Mouse (Mus musculus): Measurements from ENCODE around the gene Raet1e. TPM values are rescaled to one million over a fixed set of nuclear protein-coding genes. Genes with fewer than 3 reads are reported as not detected.
A peak's percentile ranks its signal among the peaks of the same experiment; 100 is the strongest.
"Not testable (repeated sequence)": the region's sequence is repeated elsewhere in the genome, so short reads cannot be mapped to it uniquely, and the experiment has no call there.

Raet1e gene
- polyA plus RNA-seq, 1 experiment from 2014 or later: 2.5 TPM

DNA sequence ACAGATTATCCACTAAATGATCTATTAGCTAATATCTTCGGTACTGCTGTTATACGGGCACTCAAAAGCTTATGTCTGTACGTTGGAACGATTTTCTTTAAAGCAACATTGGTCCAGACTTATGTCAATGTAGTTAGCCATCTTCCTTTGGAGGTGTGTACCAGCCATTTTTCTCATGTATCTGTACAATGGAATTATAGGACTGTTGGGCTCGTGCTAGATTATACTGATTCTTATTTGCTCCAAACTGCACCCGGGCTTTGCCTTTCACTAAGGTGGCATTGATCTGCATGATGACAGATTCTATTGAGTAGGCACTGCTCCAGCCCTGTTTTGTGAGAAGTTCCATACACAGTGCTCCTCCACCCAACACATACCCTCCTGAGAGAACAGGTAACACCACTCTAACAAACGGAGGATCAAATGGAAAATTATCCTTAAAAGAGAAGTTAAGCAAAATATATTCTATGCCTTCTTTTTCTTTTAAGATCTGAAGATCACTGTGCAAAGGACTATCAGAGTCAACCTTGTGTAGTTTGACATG is 5.2 kb upstream of the Raet1e start:
- WGBS: 3% methylated on average over 7 of the region's 7 CpGs
- not testable (repeated sequence) for H3K9me3 ChIP-seq (replicated peaks); H3K9ac ChIP-seq; H3K27ac ChIP-seq; H3K4me3 ChIP-seq; ATAC-seq; H3K4me2 ChIP-seq; H3K36me3 ChIP-seq (ENCODE audit: poor library complexity, severe bottlenecking)
- peaks cover 29% of the 10 kb centered on the region for H3K4me1 ChIP-seq
- H3K27me3 ChIP-seq: peaks cover 82% of the 10 kb centered on the region

- Histone ChIP-seq H3K9ac (peak overlapping the region; percentile 43; the same call in 1 of the 2 replicates), H3K4me2 (peak overlapping the region; percentile 57), H3K4me1 (peaks cover 29% of the 10 kb centered on the region), H3K4me3 (peak overlapping the region; percentile 35), H3K27me3 (peaks cover 88% of the 10 kb centered on the region)
- not testable (repeated sequence) for H3K36me3 ChIP-seq (ENCODE audit: poor library complexity, severe bottlenecking); ATAC-seq; H3K9me3 ChIP-seq (replicated peaks); H3K27ac ChIP-seq
- WGBS: under 1% methylated on average over 38 of the region's 38 CpGs
Observed at GRCm38 (mm10) chr10:22154127-22154526, 4.2 kb upstream of the Raet1e start.

DNA sequence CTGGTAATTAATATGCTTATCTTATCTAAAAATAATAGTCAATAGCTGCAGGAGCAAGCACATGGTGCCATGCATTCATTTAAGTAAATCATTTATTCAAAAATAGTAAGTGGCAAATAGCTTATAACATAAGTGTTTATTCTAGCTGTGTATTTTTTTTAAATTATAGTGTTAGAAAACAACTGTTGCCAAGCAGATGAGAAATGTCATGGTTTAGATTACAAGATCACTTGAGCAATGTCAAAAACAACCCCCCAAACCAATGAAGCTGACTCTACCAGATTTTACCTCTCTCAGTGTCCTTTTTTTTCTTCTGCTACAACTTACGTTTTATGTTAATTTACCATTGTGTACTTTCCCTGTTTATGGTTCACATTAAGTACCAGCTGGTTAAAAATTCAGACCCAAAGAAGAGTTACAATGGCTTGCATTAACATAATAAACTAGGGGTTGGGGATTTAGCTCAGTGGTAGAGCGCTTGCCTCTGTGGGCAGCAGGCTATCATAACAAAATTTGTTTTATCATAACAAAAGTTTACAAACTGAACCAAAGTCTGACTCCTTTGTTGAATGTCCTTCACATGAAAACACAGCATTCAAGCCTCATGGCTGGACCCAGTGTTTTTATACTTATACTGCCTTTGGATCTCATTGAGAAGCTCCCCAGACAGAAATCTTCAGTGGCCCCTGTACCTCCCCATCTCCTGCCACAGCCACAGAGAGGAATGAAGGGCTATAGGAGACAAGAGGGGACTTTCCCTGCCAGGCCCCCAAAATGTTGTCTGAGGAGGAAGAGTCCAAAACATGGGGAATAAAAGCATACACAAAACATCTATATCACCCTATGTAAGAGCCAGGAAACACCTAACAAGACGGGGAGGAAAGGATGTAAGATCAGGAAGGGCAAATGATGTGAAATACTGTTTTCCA is 3.2 kb upstream of the Raet1e start:
- Histone ChIP-seq H3K4me3 (no peak overlapping the region), H3K9me3 (replicated peaks) (no peaks in the 10 kb centered on the region), H3K9ac (no peak overlapping the region), H3K4me1 (peaks cover 19% of the 10 kb centered on the region), H3K4me2 (no peak overlapping the region), H3K27ac (no peak overlapping the region), H3K27me3 (peaks cover 88% of the 10 kb centered on the region), H3K36me3 (ENCODE audit: poor library complexity, severe bottlenecking) (no peaks in the 10 kb centered on the region)
- WGBS: 4% methylated on average over 3 of the region's 3 CpGs
- ATAC-seq: no peak

DNA sequence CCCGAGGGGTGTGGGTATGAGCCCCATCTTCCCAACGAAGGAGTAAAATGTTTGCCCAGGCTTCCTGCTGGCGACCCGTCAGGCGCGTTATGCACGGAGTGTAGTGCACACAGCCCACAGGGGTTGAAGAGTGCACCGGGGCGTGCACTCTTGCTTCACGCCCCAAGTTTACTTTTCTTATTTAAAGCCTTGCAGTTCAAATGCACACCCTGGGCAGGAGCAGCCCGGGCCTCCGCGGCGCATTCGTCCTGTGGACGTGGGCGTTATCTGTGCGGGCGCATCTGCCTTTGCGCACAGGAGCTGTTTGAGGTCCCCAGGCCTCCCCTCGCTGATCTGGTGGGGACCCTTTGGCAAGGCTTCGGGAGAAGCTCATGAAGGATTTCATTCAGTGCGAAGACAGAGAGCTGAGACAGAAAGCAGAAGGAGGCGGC is 777 bp downstream of the Raet1e start:
- peaks cover 7% of the 10 kb centered on the region for H3K4me1 ChIP-seq
- H3K9ac ChIP-seq: no peak overlapping the region
- no peaks in the 10 kb centered on the region for H3K36me3 ChIP-seq (ENCODE audit: poor library complexity, severe bottlenecking)
- no peaks in the 10 kb centered on the region for H3K9me3 ChIP-seq (replicated peaks)
- H3K4me2 ChIP-seq: peak overlapping the region; percentile 57
- under 1% methylated on average over 24 of the region's 24 CpGs for WGBS
- no peak; the same call in 1 of the 2 replicates for ATAC-seq
- H3K27me3 ChIP-seq: peaks cover 77% of the 10 kb centered on the region
- no peak overlapping the region; the same call in 1 of the 2 replicates for H3K4me3 ChIP-seq
- H3K27ac ChIP-seq: no peak overlapping the region

DNA sequence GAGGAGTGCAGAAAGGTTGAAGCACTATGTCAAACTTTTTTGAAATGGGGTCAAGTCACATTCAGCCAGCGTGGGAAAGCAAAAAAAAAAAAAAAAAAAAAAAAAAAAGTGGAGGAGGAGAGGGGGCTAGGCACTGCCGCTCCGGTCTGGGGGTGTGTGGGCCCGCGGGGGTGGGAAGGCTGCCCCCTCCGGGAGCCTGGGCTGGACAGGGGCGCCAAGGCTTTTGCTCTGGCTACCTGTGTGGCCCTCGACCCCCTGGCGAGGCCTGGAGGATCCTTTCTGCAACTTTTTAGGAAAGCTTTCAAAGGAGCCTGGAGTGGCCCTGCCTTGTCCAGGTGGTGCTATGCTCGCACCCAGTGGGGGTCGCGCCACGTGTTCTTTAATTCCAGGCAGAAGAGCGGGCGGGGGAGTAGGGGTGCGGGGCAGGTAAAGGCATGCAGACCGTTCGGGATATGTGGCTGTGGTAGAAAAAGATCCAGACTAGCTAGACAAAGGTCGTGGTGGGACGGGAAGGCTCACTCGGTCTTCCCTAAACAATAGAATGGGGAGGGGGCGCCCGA is 1.3 kb downstream of the Raet1e start:
- Histone ChIP-seq H3K4me1 (peaks cover 7% of the 10 kb centered on the region), H3K27ac (no peak overlapping the region), H3K4me3 (no peak overlapping the region), H3K27me3 (peaks cover 75% of the 10 kb centered on the region), H3K4me2 (no peak overlapping the region), H3K36me3 (ENCODE audit: poor library complexity, severe bottlenecking) (no peaks in the 10 kb centered on the region), H3K9me3 (replicated peaks) (no peaks in the 10 kb centered on the region), H3K9ac (no peak overlapping the region)
- WGBS: 1% methylated on average over 23 of the region's 23 CpGs
- ATAC-seq: no peak

GRCm38 (mm10) chr10:22163279-22163678 is 4.9 kb downstream of the Raet1e start:
- not testable (repeated sequence) for H3K27ac ChIP-seq; H3K4me1 ChIP-seq; H3K36me3 ChIP-seq (ENCODE audit: poor library complexity, severe bottlenecking); H3K9ac ChIP-seq; H3K9me3 ChIP-seq (replicated peaks)
- WGBS: 8% methylated on average over 9 of the region's 9 CpGs
- Histone ChIP-seq H3K4me3 (0 out of 2 replicates have a peak overlapping the region, but pooled peaks have one; percentile 6), H3K4me2 (peak overlapping the region; percentile 43), H3K27me3 (peaks cover 41% of the 10 kb centered on the region)
- peak; percentile 62 for ATAC-seq

GRCm38 (mm10) chr10:22163705-22164583 is 5.6 kb downstream of the Raet1e start:
- not testable (repeated sequence) for H3K9me3 ChIP-seq (replicated peaks); H3K27ac ChIP-seq; H3K36me3 ChIP-seq (ENCODE audit: poor library complexity, severe bottlenecking); H3K9ac ChIP-seq; H3K4me1 ChIP-seq
- Histone ChIP-seq H3K4me2 (peak overlapping the region; percentile 43), H3K27me3 (peaks cover 34% of the 10 kb centered on the region), H3K4me3 (0 out of 2 replicates have a peak overlapping the region, but pooled peaks have one; percentile 6)
- WGBS: 35% methylated on average over 16 of the region's 16 CpGs
- ATAC-seq: peak; percentile 81

DNA sequence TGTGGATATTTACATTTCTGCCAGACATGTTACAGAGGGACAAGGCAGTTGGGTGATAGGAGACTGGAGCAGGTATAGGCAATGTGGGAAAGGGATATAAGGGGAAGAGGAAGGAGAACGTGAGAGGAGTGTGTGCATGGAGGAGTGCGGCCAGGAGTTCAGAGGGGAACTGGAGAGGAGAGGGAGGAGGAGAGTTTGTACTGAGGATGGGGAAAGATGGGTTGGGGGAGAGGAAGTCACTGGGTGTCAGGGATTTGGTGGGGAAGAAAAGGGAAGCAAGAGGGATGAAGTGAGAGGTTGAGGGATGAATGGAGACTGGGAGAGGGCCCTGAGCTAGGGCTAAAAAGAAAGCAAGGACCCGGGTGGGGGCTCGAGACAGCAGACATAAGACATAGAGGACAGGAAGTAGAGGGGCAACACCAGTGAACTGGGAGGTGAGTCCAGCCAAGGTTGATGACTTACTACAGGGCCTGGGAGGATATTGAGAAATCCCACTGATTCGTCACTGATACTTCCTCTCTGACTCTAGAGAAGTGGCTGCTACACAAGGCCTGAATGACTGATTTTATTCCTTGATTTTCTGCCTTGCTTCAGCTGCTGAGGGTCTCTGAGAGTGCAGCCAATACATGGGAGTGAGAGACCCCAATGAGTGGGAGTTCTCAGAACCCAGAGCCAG is 7.1 kb downstream of the Raet1e start:
- not testable (repeated sequence) for H3K9me3 ChIP-seq (replicated peaks); H3K36me3 ChIP-seq (ENCODE audit: poor library complexity, severe bottlenecking); H3K27ac ChIP-seq; H3K4me3 ChIP-seq; H3K4me1 ChIP-seq; H3K9ac ChIP-seq; ATAC-seq; H3K4me2 ChIP-seq
- H3K27me3 ChIP-seq: peaks cover 21% of the 10 kb centered on the region
- 73% methylated on average over 5 of the region's 5 CpGs for WGBS

DNA sequence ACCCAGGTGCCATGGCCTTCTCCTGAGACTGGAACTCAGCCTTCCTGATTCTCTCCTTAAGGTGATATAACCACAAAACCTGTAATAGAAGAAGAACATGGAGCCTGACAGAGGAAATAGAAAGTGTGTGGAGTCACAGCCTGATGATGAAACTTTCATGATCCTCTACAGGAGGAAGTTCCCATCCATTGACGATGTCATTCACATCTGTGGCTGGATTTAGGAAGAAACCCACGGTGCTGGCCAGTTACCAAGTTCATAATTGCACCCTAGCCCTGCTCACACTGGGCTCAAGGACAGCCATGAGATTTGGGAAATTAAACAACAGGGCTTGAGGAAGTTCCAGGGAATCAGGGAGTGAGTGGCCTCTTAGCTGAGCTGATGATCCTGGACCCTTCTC is 7.7 kb downstream of the Raet1e start:
- not testable (repeated sequence) for H3K27ac ChIP-seq; H3K36me3 ChIP-seq (ENCODE audit: poor library complexity, severe bottlenecking); ATAC-seq; H3K4me1 ChIP-seq; H3K9ac ChIP-seq; H3K9me3 ChIP-seq (replicated peaks); H3K4me2 ChIP-seq; H3K4me3 ChIP-seq
- H3K27me3 ChIP-seq: peaks cover 16% of the 10 kb centered on the region
- 79% methylated on average over 2 of the region's 2 CpGs for WGBS

- ATAC-seq; H3K27me3 ChIP-seq; H3K36me3 ChIP-seq (ENCODE audit: poor library complexity, severe bottlenecking); H3K9me3 ChIP-seq (replicated peaks); H3K4me1 ChIP-seq; H3K4me2 ChIP-seq; H3K4me3 ChIP-seq; H3K27ac ChIP-seq; H3K9ac ChIP-seq: not testable (repeated sequence)
- WGBS: 75% methylated on average over 1 of the region's 1 CpGs
Observed at GRCm38 (mm10) chr10:22167061-22167460, 8.7 kb downstream of the Raet1e start.

DNA sequence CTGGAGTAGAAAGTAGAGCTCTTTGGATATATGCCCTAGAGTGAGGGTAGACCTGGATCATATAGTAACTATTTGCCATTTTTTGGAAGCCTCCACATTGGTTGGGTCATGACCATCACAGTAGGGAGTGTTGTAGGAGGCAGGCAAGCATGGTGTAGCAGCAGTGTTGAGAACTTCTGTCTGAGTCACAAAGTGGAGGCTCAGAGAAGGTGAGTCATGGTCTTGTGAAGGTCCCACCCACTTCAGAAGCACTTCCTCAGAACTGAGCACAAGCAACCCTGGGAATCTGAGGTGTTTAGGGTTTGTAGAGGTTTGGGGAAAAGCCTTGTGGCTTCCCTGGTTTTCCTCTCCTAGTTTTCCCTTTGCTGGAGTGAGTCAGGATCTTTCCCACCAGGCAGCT is 10.7 kb downstream of the Raet1e start:
- not testable (repeated sequence) for H3K27ac ChIP-seq; ATAC-seq; H3K27me3 ChIP-seq; H3K4me2 ChIP-seq; H3K9ac ChIP-seq; H3K4me3 ChIP-seq; H3K9me3 ChIP-seq (replicated peaks); H3K36me3 ChIP-seq (ENCODE audit: poor library complexity, severe bottlenecking); H3K4me1 ChIP-seq

Data from forebrain, embryonic 13.5 days (tissue).